Mouse (Mus musculus): ENCODE data around the gene 6430628N08Rik.
A peak's percentile ranks its signal among the peaks of the same experiment; 100 is the strongest.

6430628N08Rik gene

DNA sequence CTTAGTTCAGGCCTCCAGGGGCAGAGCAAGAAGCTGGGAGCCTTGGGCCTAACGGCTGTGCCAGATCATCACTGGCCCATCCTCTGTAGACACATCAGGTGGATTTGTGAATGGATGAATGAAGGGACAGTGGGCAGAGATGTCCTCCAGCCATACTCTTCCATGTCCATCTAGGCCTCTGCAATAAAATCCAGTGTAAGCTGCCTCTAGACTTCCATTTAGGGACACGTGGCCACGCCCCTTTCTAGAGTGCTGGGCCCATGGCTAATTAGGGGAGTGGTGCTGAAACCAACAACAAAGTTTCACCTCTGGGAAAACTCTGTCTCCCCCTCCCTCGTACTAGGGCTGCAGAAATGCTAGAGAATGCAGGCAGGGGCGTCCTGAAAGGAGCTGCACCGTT, 399 bp upstream of the 6430628N08Rik start:
- DNase-seq, result no peak

DNA sequence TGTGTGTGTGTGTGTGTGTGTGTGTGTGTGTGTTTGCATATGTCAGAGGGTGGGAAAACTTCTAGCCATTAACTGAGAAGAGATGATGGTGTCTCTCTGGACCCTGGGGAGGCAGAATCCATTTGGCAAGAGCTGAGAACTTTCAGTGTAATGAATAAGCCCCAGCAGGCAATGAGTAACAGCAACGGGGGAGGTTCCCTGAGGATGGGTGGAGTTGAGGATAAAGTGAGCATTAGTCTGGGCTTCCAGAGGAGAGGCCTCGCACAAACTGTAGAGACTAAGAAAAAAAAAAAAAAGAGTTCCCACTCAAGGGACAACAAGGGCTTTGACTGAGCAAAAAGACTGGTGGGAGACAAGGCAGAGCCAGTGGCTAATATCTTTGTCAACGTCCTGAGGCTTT, 3.8 kb downstream of the 6430628N08Rik start:
- DNase-seq, result no peak

DNA sequence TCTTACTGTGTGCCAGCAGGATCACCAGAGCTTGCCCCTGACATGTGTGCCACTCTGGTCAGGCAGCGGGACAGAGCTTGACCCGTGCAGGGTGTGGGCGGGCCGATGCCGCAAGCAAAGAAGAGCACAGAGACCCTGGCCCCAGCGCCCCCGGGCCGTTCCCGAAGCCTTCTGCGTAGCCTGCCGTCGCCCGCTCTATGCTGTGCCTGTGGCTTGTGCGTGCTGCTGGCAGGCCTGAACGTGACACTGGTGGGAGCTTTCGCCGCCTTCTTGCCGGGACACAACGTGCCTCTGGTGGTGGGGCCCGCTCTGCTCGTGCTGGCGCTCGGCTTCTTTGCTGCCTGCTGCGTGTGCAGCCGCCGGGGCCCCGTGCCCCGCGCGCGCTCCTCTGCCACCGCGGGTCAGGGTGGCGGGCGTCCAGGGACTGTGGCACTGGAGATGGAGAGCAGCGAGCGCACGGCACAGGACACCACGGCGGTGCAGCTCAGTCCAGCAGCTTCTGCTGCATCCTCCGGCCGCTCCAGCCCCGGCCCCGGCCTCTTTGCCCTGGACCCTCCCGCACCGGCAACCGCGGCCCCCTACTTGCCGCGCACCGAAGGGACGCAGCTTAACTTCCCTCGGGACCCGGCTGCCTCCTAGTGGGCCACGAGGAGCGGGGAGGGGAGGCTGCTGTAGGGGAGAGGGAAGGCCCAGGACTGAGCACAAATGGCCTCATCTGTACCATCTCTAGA, 7.6 kb downstream of the 6430628N08Rik start:
- DNase-seq, result peak; percentile 28

DNA sequence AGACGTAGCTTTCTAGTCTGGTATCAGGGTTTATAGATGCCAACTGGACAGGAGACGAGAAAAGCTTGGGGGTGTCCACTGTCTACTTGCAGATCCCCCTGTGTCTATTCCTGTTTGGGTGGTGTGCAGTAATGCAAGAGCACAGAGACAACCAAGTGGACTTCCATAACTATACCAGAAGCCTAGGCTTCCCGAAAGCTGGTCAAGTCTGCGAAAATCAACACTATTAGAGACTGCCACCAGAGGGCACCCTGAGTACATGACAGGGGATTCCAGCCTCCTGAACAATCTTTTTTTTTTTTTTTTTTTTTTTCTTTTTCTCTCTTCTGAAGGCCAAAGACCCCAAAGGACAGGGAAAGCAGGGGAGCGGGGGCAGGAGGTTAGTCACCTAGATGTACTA, 12.4 kb downstream of the 6430628N08Rik start:
- peak; percentile 87 for DNase-seq

DNA sequence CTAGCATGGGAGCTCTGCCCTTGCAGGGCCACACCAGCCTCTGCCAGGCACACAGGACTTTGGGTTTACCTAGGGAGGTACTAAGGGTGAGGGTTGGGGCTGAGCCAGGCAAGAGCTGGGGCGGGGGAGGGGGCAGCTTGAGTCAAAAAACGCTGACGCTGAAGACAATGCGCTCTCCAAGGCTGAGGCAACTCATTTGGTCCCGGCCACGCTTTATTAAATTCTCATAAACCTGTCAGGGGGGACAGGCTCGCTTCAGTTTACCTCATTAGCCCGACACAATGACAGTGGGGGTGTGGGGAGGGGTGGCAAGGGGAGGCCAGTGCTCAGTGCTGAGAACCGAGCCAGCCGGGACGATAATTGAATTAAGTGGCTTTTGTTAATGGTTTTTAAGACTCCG, 13.9 kb downstream of the 6430628N08Rik start:
- DNase-seq, result no peak

DNA sequence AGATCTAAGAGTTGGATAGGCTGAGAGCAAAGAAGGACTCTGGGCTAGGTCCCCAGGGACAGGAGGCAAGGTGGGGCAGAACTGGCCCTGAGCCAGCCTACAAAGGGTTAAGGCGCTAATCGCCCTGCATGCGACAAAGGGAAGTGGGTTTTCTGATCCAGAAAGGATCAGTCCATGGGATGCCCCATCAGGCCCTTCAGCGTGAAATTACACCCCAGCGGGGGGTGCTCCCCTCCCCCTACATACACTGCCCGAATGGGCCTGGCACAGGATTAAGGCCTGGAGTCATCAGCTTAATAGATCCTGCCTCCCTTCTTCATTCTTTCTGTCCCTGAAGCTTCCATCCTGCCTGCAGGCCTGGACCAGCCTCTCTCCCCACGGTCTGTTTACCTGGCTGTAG, 15.2 kb downstream of the 6430628N08Rik start:
- DNase-seq, result no peak

DNA sequence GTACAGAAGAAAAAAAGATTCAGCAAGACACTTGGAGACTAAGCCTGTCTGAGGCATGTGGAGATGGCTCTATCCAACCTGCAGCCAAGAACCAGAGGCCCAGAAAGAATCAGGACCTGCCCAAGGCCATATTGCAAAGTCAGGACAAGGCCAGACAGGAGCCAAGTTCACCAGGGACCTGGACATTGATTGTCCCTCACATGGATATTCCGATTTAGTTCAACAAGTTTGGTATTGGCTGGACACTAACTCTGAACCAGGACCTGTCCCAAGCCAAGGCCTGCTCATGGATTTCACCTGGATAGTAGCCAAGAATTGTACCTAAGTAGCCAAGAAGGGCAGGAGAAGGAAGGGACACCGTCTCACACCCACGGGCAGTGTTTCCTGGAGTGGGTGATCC, 16.3 kb downstream of the 6430628N08Rik start:
- DNase-seq, result no peak

DNA sequence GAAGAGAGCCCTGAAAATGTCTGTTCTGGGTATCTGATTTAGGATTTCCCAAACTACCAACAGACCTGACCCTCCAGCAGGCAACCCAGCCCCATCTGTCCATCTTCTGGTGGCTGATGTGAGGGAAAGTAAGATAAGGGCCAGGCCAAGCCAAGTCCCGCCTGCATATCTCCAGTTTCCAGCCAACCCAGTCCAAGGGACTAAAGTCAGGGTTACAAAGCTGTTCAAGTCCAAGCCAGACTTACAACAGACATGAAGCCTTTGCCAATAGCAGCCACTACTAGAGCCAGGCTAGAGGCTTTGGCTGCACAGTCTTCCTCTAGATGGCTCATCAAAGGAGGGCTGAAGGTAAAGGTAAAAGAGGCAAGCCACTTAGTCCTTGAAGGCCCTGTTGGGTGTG, 17.5 kb downstream of the 6430628N08Rik start:
- DNase-seq, result no peak

DNA sequence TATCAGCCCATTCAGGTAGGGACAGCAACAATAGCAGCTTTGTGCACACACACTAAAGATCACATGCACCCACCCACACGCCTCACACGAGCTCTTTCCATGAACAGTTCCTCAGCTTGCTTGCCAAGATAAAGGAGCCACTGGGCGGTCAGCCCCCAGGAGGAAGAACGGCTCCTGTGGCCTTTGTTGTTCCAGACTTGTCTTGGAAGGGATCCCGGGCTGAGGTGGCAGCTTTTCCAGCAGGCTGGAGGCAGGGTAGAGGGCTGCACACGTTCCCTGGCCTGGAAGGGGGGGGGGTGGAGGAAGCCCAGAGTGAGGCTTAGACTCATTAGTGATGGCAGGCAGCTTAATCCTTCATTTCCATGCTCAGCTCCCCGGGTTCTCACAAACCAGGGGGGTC, 18.2 kb downstream of the 6430628N08Rik start:
- DNase-seq, result peak; percentile 28

DNA sequence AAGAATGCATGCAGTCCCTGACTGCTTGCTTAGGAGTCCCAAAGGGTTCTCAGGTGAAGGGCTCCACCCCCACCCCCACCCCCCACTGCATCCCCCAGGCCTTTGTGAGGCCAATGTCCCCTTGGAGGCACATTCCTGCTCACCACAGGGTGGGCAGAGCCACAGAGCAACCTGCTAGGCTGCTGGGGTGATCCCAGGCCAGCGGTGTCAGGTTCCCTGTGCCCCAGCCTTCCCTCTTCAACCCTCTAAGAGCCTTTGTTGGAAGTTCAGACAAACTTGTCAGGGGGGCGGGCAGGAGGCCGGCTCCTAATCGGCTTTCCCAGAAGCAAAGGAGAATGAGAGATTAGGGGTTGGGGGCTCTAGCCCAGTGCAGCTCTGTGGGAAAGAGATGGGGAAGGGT, 21.1 kb downstream of the 6430628N08Rik start:
- no peak for DNase-seq

DNA sequence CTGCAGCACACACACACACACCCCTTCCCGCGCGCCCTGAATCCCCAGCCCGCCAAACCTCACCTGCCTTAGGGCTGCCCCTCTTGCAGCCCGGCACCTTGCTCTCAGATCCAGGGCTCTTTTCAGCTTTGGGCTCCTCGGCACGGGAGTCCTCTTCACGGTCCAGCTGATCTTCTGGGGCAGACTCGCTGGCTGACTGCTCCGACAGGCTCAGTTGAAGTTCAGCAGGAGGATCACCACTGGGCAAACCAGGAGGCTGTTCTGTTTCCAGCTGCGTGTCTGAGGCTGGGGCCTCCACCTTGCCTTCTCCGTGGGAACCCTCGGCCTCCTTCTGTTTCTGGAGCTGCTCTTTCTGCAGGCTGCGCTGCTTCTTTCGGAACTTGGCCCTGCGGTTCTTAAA, 29.4 kb downstream of the 6430628N08Rik start:
- no peak for DNase-seq

DNA sequence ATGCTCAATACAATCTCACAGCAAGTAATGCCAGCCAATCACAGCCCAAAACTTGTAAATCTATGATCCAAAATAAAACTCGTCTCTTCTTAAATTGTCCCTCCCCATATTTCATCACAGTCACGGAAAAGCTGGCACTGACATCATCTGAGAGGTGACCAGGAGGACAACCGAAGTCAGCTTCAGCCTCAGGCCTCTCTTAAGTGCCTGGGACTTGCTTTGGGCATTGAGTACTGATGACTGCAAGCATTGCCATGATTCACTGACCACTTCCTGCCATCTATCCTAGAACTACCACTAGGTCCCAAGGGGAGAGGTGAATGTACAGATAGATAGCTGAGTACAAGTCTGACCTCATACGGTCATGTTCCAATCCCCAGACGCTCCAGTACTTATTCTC, 32.2 kb downstream of the 6430628N08Rik start:
- no peak for DNase-seq

DNA sequence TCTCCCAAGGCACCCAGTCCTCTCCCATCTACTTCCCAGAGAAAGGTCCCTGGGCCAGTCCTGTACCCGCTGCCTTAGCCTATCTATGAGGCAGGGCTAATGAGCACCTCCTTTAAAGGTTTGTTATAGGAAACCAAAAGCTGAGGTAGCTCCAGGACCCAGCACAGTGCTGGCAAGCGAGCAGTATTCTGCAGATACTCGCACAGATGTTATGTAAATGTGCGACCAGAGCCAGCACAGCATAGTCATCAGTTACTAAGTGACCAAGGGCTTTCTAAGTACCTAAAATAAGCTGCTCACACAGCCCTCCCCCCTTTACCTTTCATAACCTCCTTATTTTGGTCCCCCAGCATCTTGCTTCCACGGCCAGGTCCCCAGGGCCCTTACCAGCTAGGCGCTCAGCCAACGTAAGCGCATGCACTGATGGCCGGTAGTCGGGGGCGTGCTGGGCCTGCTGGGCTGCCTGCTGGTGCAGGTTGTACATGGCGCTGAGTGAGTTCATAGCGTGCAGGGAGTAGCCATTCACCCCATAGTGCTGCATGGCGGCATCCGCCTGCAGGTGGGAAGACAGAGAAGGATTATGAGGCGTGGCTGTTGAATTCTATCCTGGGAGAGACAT, 32.9 kb downstream of the 6430628N08Rik start:
- DNase-seq, result no peak

DNA sequence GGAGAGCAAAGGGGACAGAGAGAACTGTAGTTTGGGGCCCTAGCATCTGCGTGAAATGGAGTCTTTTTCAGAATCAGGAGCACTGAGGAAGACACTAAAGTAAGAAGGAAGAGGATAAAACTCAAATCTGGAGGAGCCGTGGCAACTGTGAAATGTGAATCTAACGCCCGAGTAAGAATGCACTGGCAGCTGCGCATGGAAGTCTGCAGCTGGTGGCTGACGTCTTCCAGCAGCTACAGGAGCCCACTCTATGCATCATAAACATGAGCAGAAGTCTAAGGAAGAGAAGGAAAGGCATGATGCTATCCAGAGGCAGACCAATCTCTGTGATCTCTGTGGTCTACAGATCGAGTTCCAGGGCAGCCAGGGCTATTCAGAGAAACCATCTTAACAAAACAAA, 37.2 kb downstream of the 6430628N08Rik start:
- no peak for DNase-seq

DNA sequence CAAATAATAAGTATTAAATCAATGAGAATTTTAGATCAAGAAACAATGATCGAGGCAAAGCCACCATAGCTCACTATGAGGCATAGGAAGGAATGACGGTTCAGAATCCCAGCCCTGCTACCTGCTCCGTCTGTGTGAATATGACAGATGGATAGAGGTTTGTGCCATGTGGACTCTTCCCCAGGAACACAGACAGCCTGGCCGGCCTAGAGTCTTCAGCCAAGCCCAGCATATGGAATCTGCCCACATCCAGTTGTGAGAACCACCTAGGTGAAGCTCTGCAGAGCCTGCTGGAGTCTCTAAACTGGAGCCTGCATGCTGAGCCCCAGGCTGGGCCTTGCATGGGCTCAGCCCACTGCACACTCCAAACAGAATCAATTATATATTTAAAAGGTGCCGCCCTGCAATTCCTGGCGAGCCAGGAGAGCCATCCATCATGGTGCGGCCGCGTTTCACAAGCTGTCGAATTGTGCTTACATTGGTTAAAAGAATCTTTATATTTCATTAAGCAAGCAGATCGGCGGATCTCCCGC, 41.2 kb downstream of the 6430628N08Rik start:
- no peak for DNase-seq

DNA sequence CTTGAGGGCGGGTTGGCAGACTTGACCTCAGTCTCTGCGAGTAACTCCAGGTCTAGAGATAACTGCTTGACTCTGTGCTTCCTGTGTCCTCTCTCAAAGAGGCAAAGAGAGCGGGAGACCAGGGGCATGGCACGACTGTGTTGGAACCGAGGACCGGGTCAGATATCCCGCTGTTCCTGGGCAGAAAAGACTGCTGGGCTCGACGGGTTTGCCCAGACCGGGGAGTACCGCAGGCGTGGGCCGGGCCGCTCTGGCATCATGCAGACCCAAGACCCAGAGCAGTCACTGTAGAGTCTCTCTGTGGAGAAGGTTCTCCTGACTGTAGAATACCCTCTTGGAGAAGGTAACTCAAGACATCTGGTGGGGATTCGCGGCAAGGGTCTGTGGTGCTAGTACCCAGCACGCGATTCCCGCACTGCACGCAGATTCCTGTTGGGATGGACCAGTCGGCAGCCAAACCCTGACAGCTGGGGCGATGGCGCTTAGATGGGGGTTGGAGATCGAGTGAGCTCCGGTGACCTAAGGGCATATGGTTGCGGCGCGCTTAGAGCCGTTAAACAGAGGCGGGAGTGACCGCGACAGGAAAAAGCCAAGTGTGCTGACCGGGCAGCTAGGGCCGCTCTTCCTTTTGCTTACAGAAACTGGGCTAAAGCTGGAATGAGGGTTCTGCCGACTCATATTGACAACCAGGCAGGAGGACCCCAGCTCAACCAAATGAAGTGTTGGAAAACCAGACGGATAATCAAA, 45.5 kb downstream of the 6430628N08Rik start:
- no peak for DNase-seq

DNA sequence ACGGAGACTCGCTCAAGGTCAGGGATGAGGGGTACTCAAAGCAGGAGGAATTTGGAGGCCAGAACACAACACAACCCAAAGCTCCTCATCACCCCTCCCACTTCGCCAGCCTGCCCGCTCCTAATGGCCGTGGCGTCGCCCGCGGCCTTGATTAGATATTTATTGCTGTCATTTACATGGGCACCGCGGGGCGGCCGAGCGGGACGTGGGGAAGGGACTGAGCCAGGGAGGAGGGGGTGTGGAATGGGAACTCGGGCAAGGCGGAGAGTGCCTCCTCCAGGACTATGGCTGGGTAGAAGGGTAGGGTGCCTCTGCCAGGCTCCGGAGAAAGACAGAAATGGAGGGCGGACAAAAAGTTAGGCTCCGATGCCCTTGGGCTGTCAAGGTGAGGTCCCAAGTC, 46.2 kb downstream of the 6430628N08Rik start:
- no peak for DNase-seq

DNA sequence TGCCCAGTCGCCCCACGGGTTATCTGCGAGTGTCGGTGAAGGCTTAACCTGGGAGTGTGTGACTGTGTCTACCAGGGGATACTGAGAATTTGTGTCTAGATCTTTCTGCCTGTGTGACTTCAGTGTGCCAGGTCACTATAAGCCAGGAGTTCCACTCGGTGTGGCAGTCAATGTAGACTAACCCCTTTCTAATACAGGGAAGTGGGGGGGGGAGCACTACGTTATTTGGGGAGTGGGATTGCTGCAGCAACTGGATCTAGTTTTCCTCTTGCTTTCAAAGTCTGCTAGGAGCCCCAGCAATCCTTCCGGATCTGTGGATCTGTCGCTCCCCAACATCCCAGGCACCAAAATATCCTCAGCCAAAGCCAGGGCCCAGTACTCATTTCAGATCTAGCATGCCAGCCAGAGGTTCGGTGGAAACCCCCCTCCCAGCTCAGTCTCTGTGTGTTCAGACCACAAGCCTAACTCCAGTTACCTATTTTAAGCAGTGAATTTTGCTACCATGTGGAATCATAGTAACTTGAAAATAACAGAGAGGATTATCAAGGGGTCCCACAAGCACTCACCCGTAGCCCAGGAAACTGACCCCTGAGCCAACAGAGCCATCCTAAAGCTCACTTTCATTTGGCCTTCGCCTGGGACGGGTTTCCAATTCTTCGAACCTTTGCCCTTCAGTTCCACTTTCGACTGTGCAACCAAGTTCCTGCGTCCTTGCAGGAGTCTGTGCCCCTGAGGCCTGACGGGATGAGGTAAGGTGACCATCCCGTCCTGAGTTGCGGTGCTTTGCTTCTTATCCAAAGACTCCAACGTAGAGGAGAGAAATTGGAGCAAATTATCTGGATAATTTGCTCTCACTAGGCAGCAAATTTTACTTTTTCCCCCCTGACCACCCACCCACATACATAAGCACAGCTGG, 46.9 kb downstream of the 6430628N08Rik start:
- no peak for DNase-seq

DNA sequence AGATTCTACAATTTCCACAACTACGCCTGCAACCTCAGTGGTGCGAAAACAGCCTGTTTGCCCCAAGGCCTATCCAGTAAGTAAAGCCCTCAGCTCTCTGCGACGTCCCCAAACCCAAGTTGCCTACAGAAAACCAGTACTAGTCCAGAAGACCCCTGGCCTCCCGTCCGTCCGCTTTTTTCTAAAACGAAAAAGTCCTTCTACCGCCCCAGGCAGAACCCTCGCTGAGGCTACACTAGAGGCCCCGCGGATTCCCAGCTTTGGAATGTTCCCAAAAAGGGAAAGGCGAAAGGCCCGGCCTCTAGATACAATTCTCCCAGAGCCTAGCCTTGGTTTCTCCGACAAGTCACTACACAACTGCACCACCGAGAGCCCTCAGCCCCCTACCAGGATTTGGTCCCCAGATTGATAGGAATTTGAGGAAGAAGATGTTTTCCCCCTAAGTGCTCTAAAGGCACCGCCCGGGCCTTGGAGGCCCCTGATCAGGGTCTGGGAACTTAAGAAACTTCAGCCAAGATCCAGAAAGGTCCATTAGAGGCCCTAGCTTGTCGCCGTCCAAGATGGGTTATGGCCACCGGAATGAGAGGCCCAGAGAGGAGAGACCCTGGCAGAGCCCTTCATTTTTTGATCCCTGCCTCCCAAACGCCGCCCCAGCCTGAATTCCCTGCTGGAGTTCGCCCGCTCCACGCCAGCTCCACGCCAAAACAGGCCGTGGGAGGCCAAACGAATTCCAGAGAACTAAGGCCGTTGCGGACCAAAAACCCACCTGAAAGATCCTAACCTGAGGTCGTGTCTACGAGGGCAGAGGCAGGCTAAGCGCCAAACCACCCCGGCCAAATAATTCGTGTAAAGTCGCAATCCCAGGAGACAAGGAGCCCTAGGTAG, 48.1 kb downstream of the 6430628N08Rik start:
- DNase-seq, result no peak

DNA sequence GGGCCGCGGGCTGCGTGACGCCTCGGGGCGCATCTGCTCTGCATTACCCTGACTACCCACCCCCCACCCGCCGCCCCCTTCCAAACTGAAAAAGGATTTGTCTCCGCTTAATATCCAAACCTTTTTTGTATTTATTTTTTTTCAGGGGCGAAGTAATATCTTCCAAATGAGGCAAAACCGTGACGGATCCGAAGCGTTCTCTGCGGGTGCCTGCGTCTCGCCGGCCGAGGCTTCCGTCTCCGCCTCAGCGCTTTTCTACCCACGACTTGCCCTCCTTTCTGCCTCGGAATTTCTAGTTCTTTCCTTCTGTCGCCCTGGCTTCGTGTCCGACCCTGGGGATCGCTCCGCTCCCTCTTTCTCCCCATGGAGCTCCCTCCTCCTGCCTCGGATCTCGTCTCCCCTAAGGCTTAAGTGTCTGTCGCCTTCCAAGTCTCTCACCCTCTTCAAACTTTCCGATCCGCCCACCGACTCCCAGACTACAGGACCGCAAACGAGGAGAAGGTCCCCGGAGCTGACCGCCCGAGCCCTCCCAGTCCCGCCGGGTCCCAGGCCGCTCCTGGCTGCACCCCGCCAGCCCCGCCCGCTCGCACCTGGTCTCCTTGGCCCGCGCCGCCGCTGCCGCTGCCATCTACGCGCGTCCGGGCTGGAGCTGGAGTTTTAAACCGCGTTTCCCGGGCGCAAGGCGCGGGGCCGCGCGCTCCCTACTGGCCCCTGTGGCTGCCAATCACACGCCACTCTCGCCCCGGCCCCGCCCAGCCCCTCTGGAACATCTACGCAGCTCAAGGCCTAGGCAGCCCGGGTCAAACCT, 49.0 kb downstream of the 6430628N08Rik start, which contains the start of gene Dmbx1:
Gene Dmbx1, minus strand, starts transcription at position 632 of the 808 bp plus-strand sequence.
- DNase-seq, result peak; percentile 10

DNA sequence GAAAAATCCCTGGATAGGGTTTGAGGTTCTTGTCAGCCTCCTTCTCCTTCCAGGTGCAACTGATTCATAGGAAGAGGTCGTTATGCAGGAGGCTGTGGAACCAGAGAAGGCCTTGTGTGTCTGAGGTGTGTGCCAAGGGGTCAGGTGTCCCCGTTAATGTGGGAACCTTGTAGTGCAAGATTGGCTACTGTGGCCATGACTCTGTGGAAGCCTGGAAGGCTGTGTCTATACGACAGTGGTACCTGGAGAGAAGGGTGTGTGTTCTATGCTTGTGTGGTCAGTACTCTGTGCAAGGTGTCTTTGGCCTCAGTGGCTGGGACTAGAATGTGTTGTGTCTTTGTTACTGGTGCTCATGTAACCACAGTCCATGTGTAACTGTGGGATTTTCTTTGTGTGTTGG, 50.2 kb downstream of the 6430628N08Rik start:
- no peak for DNase-seq
